Mouse (Mus musculus) heart, embryonic 12.5 days (tissue): ENCODE results near the gene Atp6ap1l. TPM values are rescaled to one million over a fixed set of nuclear protein-coding genes. Genes with fewer than 3 reads are reported as not detected.
A peak's percentile ranks its signal among the peaks of the same experiment; 100 is the strongest.
"Not testable (repeated sequence)": the region's sequence is repeated elsewhere in the genome, so short reads cannot be mapped to it uniquely, and the experiment has no call there.

Experiments used
- ATAC-seq: fragments of 200-750 bp; cut with Nextera tagmentation; 2 replicates; pipeline ENCODE4 v1.8.0; 2017; ENCODE audit warnings: moderate TSS enrichment, moderate library complexity; ENCODE audit not compliant: insufficient number of reproducible peaks, low FRiP score
- H3K27ac ChIP-seq: fragments of 300-500 bp; sonication (generic); 2 replicates; pipeline ENCODE4 v1.5.1; 2016; ENCODE audit warnings: mild to moderate bottlenecking, moderate library complexity; ENCODE audit not compliant: poor library complexity, severe bottlenecking
- H3K27me3 ChIP-seq: fragments of 300-500 bp; sonication (generic); replicated peaks from 2 replicates; pipeline ENCODE4 v1.6.1; 2016; ENCODE audit warnings: mild to moderate bottlenecking, moderate library complexity
- H3K36me3 ChIP-seq: fragments of 300-500 bp; sonication (generic); 2 replicates; pipeline ENCODE4 v1.6.1; 2016; ENCODE audit warnings: mild to moderate bottlenecking, moderate library complexity
- H3K4me1 ChIP-seq: fragments of 300-500 bp; sonication (generic); replicated peaks from 2 replicates; pipeline ENCODE4 v1.6.1; 2016; ENCODE audit warnings: mild to moderate bottlenecking
- H3K4me2 ChIP-seq: fragments of 300-500 bp; sonication (generic); 2 replicates; pipeline ENCODE4 v1.6.1; 2016; ENCODE audit warnings: mild to moderate bottlenecking, moderate library complexity
- H3K4me3 ChIP-seq: fragments of 300-500 bp; sonication (generic); 2 replicates; pipeline ENCODE4 v1.5.1; 2016; ENCODE audit warnings: mild to moderate bottlenecking
- H3K9ac ChIP-seq: fragments of 300-500 bp; sonication (generic); 2 replicates; pipeline ENCODE4 v1.6.1; 2016; ENCODE audit warnings: mild to moderate bottlenecking, moderate library complexity
- H3K9me3 ChIP-seq: fragments of 300-500 bp; sonication (generic); replicated peaks from 2 replicates; pipeline ENCODE4 v1.6.1; 2016; ENCODE audit warnings: mild to moderate bottlenecking, moderate library complexity
- WGBS: fragments of 180-500 bp; shearing (Covaris S2); methylation state at CpG from one replicate; pipeline ENCODE4 v1.1.7; 2016; 5-methylcytosine and 5-hydroxymethylcytosine counted together
- polyA plus RNA-seq: library from polyadenylated mRNA; unstranded; fragments of >200 nt; fragmentation: Nextera tagmentation; extraction: Ambion mirVana; gene quantifications from 2 replicates; pipeline ENCODE4 v1.2.1, GENCODE M21; 2016

Gene Atp6ap1l
- polyA plus RNA-seq: 0.55 and 0.77 TPM in 2 replicates

- Histone ChIP-seq H3K4me3 (no peak within 1 kb of the TSS), H3K36me3 (no peaks in the 10 kb centered on the region), H3K27ac (no peak within 1 kb of the TSS), H3K9me3 (no peaks in the 10 kb centered on the region; the same call in 1 of the 2 replicates), H3K4me1 (no peaks in the 10 kb centered on the region), H3K9ac (no peak within 1 kb of the TSS), H3K4me2 (no peak within 1 kb of the TSS), H3K27me3 (no peaks in the 10 kb centered on the region)
- ATAC-seq: no peak
- 88% methylated on average over 5 of the region's 5 CpGs for WGBS
These were observed at the start of gene Atp6ap1l for GRCm38 (mm10) chr13:90905176-90905575. TSS of gene Atp6ap1l (minus strand) at chr13:90905355.

GRCm38 (mm10) chr13:90939600-90939999, 34.4 kb upstream of the Atp6ap1l start:
- Histone ChIP-seq H3K9me3 (no peaks in the 10 kb centered on the region), H3K4me3 (no peak overlapping the region), H3K27ac (no peak overlapping the region), H3K9ac (no peak overlapping the region), H3K4me1 (no peaks in the 10 kb centered on the region), H3K4me2 (no peak overlapping the region), H3K27me3 (no peaks in the 10 kb centered on the region), H3K36me3 (no peaks in the 10 kb centered on the region)
- WGBS: 76% methylated on average over 5 of the region's 5 CpGs
- no peak for ATAC-seq

- Histone ChIP-seq H3K27ac (no peak overlapping the region), H3K9ac (no peak overlapping the region), H3K9me3 (no peaks in the 10 kb centered on the region), H3K4me2 (no peak overlapping the region), H3K27me3 (no peaks in the 10 kb centered on the region), H3K36me3 (no peaks in the 10 kb centered on the region), H3K4me1 (no peaks in the 10 kb centered on the region), H3K4me3 (no peak overlapping the region)
- WGBS: 53% methylated on average over 6 of the region's 6 CpGs
- peak; percentile 82 for ATAC-seq
These were observed 34.0 kb upstream of the Atp6ap1l start for GRCm38 (mm10) chr13:90939192-90939591.

- Histone ChIP-seq H3K4me3 (no peak overlapping the region), H3K9me3 (no peaks in the 10 kb centered on the region), H3K4me2 (no peak overlapping the region), H3K9ac (no peak overlapping the region), H3K36me3 (no peaks in the 10 kb centered on the region), H3K27ac (no peak overlapping the region), H3K27me3 (no peaks in the 10 kb centered on the region), H3K4me1 (no peaks in the 10 kb centered on the region)
- WGBS: 84% methylated on average over 7 of the region's 7 CpGs
- ATAC-seq: no peak
These were observed 30.7 kb upstream of the Atp6ap1l start for GRCm38 (mm10) chr13:90935852-90936251.

- Histone ChIP-seq H3K36me3 (peaks cover 6% of the 10 kb centered on the region), H3K9ac (no peak overlapping the region), H3K27me3 (no peaks in the 10 kb centered on the region), H3K4me3 (no peak overlapping the region), H3K9me3 (no peaks in the 10 kb centered on the region), H3K4me1 (no peaks in the 10 kb centered on the region), H3K4me2 (no peak overlapping the region), H3K27ac (no peak overlapping the region)
- no peak for ATAC-seq
- 74% methylated on average over 3 of the region's 3 CpGs for WGBS
These were observed 28.1 kb upstream of the Atp6ap1l start for GRCm38 (mm10) chr13:90933256-90933655.

GRCm38 (mm10) chr13:90929847-90930246, 24.7 kb upstream of the Atp6ap1l start:
- Histone ChIP-seq H3K27me3 (no peaks in the 10 kb centered on the region), H3K4me2 (no peak overlapping the region), H3K4me1 (0 out of 2 replicates have a peak, but pooled peaks cover 1% of the 10 kb centered on the region), H3K27ac (no peak overlapping the region), H3K4me3 (no peak overlapping the region), H3K9ac (no peak overlapping the region), H3K36me3 (peaks cover 28% of the 10 kb centered on the region), H3K9me3 (no peaks in the 10 kb centered on the region)
- no peak for ATAC-seq
- WGBS: 24% methylated on average over 5 of the region's 5 CpGs

- H3K27ac ChIP-seq, H3K4me1 ChIP-seq, H3K9me3 ChIP-seq, H3K27me3 ChIP-seq, H3K4me2 ChIP-seq, ATAC-seq, H3K9ac ChIP-seq, H3K4me3 ChIP-seq: not testable (repeated sequence)
- WGBS: 90% methylated on average over 9 of the region's 10 CpGs
- H3K36me3 ChIP-seq: peaks cover 30% of the 10 kb centered on the region
These were observed 23.1 kb upstream of the Atp6ap1l start for GRCm38 (mm10) chr13:90928266-90928665.

- Histone ChIP-seq H3K4me2 (no peak overlapping the region), H3K4me1 (0 out of 2 replicates have a peak, but pooled peaks cover 2% of the 10 kb centered on the region), H3K9me3 (no peaks in the 10 kb centered on the region), H3K9ac (no peak overlapping the region), H3K27me3 (no peaks in the 10 kb centered on the region), H3K27ac (no peak overlapping the region), H3K36me3 (peaks cover 30% of the 10 kb centered on the region), H3K4me3 (no peak overlapping the region)
- 68% methylated on average over 5 of the region's 5 CpGs for WGBS
- no peak for ATAC-seq
These were observed 21.9 kb upstream of the Atp6ap1l start for GRCm38 (mm10) chr13:90926938-90927633.

GRCm38 (mm10) chr13:90926125-90926765, 21.1 kb upstream of the Atp6ap1l start:
- H3K36me3 ChIP-seq: peaks cover 30% of the 10 kb centered on the region
- 74% methylated on average over 7 of the region's 7 CpGs for WGBS
- no peak for ATAC-seq
- H3K9ac ChIP-seq: no peak overlapping the region
- no peak overlapping the region for H3K4me3 ChIP-seq
- no peak overlapping the region for H3K27ac ChIP-seq
- 0 out of 2 replicates have a peak, but pooled peaks cover 2% of the 10 kb centered on the region for H3K4me1 ChIP-seq
- no peaks in the 10 kb centered on the region for H3K27me3 ChIP-seq
- no peaks in the 10 kb centered on the region for H3K9me3 ChIP-seq
- H3K4me2 ChIP-seq: no peak overlapping the region

- H3K4me2 ChIP-seq: no peak overlapping the region
- H3K9ac ChIP-seq: no peak overlapping the region
- 0 out of 2 replicates have a peak, but pooled peaks cover 2% of the 10 kb centered on the region for H3K4me1 ChIP-seq
- no peaks in the 10 kb centered on the region for H3K27me3 ChIP-seq
- 83% methylated on average over 5 of the region's 5 CpGs for WGBS
- H3K9me3 ChIP-seq: no peaks in the 10 kb centered on the region
- no peak for ATAC-seq
- H3K36me3 ChIP-seq: peaks cover 30% of the 10 kb centered on the region
- H3K4me3 ChIP-seq: no peak overlapping the region
- H3K27ac ChIP-seq: no peak overlapping the region
These were observed 20.0 kb upstream of the Atp6ap1l start for GRCm38 (mm10) chr13:90925191-90925590.

GRCm38 (mm10) chr13:90924072-90924471, 18.9 kb upstream of the Atp6ap1l start:
- WGBS: 44% methylated on average over 9 of the region's 9 CpGs
- H3K36me3 ChIP-seq: peaks cover 30% of the 10 kb centered on the region
- no peaks in the 10 kb centered on the region for H3K9me3 ChIP-seq
- ATAC-seq: no peak
- H3K4me1 ChIP-seq: 0 out of 2 replicates have a peak, but pooled peaks cover 2% of the 10 kb centered on the region
- H3K27me3 ChIP-seq: no peaks in the 10 kb centered on the region
- no peak overlapping the region for H3K27ac ChIP-seq
- peak overlapping the region; percentile 97 for H3K9ac ChIP-seq
- peak overlapping the region; percentile 87 for H3K4me3 ChIP-seq
- H3K4me2 ChIP-seq: peak overlapping the region; percentile 66
